Mouse (Mus musculus) forebrain, embryonic 13.5 days (tissue): ENCODE measurements around the gene Olfr39. TPM values are rescaled to one million over a fixed set of nuclear protein-coding genes. Genes with fewer than 3 reads are reported as not detected.
"Not testable (repeated sequence)": the region's sequence is repeated elsewhere in the genome, so short reads cannot be mapped to it uniquely, and the experiment has no call there.

Experiments
- ATAC-seq: fragments of 200-750 bp; cut with Nextera tagmentation; 2 replicates; pipeline ENCODE4 v1.8.0; 2017
- H3K27ac ChIP-seq: fragments of 300-500 bp; sonication (generic); 2 replicates; pipeline ENCODE4 v1.5.1; 2015; ENCODE audit warnings: inconsistent platforms, mild to moderate bottlenecking, moderate library complexity
- H3K27me3 ChIP-seq: fragments of 300-500 bp; sonication (generic); 2 replicates; pipeline ENCODE4 v1.6.1; 2015; ENCODE audit warnings: mild to moderate bottlenecking, inconsistent platforms
- H3K36me3 ChIP-seq: fragments of 300-500 bp; sonication (generic); 2 replicates; pipeline ENCODE4 v1.6.1; 2015; ENCODE audit warnings: mild to moderate bottlenecking, inconsistent platforms; ENCODE audit not compliant: poor library complexity, severe bottlenecking
- H3K4me1 ChIP-seq: fragments of 300-500 bp; sonication (generic); 2 replicates; pipeline ENCODE4 v1.6.1; 2015; ENCODE audit warnings: inconsistent platforms
- H3K4me2 ChIP-seq: fragments of 300-500 bp; sonication (generic); 2 replicates; pipeline ENCODE4 v1.6.1; 2015; ENCODE audit warnings: inconsistent platforms, mild to moderate bottlenecking, moderate library complexity
- H3K4me3 ChIP-seq: fragments of 300-500 bp; sonication (generic); 2 replicates; pipeline ENCODE4 v1.5.1; 2015; ENCODE audit warnings: mild to moderate bottlenecking, inconsistent platforms
- H3K9ac ChIP-seq: fragments of 300-500 bp; sonication (generic); 2 replicates; pipeline ENCODE4 v1.6.1; 2015; ENCODE audit warnings: mild to moderate bottlenecking, inconsistent platforms
- H3K9me3 ChIP-seq: fragments of 300-500 bp; sonication (generic); replicated peaks from 2 replicates; pipeline ENCODE4 v1.6.1; 2016; ENCODE audit warnings: inconsistent platforms
- WGBS: fragments of 180-500 bp; shearing (Covaris S2); methylation state at CpG from one replicate; pipeline ENCODE4 v1.1.7; 2015; 5-methylcytosine and 5-hydroxymethylcytosine counted together
- polyA plus RNA-seq: library from polyadenylated mRNA; unstranded; fragments of >200 nt; fragmentation: Nextera tagmentation; extraction: Ambion mirVana; gene quantifications from 2 replicates; pipeline ENCODE4 v1.2.1, GENCODE M21; 2015

The Olfr39 gene
- not detected in 2 replicates for polyA plus RNA-seq

DNA sequence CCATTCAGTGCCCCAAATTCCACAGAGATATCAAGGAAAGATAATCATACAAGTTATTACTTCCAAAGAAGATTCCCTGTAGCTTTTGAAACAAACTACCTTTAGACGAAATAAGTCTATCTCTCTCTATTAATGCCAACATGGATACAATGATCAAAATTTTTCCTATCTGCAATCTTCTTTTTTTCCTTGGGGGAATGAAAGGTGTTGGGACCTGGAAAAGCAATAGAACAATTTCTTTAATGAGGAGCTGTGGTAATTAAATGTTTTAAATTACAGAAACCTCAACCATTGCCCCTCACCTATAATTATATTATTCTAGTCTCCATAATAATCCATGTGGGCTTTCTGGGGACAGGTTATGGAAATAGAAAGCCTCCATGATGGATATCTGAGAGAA is at the start of gene Olfr39:
Gene Olfr39 (plus strand): TSS at position 301 of the 400 bp plus-strand sequence.
- Histone ChIP-seq H3K9me3 (0 out of 2 replicates have a peak, but pooled peaks cover 5% of the 10 kb centered on the region), H3K4me1 (no peaks in the 10 kb centered on the region), H3K27ac (no peak within 1 kb of the TSS), H3K36me3 (no peaks in the 10 kb centered on the region), H3K27me3 (no peaks in the 10 kb centered on the region), H3K9ac (no peak within 1 kb of the TSS), H3K4me2 (no peak within 1 kb of the TSS), H3K4me3 (no peak within 1 kb of the TSS)
- ATAC-seq, result no peak
- WGBS, result 85% methylated on average over 1 of the region's 1 CpGs

DNA sequence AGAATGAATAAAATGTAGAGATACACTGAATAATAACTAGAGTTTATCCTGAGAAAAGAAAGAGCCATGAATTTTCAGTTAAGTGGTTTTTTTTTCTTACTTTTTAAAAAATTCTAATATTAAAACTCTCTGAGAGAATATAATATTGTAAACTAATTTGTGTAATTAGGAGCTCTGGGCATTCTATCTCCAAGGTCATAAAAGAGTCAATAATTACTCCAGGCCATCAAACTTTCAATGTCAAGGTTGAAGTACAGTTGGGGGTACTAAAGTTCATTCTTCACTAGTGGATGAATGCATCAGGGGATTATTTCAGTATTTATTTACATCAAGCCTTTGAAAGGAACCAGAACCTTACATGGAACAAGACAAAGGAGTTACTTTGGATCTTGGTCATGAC is 45.3 kb upstream of the Olfr39 start, which contains the start of gene Olfr872:
Gene Olfr872 (plus strand): TSS at position 301 of the 400 bp plus-strand sequence.
- no peaks in the 10 kb centered on the region for H3K9me3 ChIP-seq
- H3K27me3 ChIP-seq, result no peaks in the 10 kb centered on the region
- no peak within 1 kb of the TSS for H3K9ac ChIP-seq
- no peak within 1 kb of the TSS for H3K27ac ChIP-seq
- H3K4me1 ChIP-seq, result no peaks in the 10 kb centered on the region
- no peaks in the 10 kb centered on the region for H3K36me3 ChIP-seq
- no peak within 1 kb of the TSS for H3K4me2 ChIP-seq
- H3K4me3 ChIP-seq, result no peak within 1 kb of the TSS
- ATAC-seq, result no peak

DNA sequence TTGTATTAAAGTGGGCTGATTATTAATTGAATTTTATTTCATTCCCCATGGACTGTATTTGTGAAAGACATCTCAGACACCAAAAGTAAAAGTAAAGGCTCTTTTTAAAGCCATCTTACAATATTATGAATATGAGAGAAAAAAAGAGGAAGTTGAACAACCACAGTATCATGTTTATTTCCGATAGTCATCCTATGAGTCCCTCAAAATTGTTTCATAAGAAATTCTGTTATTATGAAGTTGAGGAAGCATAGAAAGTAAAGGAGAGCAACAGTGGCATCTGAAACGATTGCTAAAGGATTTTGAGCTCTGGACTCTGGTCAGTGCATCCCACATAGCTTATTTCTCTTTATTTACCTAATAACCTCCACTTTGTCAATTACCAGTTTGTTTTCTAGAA is 44.8 kb upstream of the Olfr39 start:
- Histone ChIP-seq H3K36me3 (no peaks in the 10 kb centered on the region), H3K9ac (no peak overlapping the region), H3K27ac (no peak overlapping the region), H3K4me1 (no peaks in the 10 kb centered on the region), H3K27me3 (no peaks in the 10 kb centered on the region), H3K4me3 (no peak overlapping the region), H3K4me2 (no peak overlapping the region), H3K9me3 (0 out of 2 replicates have a peak, but pooled peaks cover 1% of the 10 kb centered on the region)
- WGBS, result 76% methylated on average over 2 of the region's 2 CpGs
- no peak for ATAC-seq

GRCm38 (mm10) chr9:20295562-20295961 is 13.4 kb downstream of the Olfr39 start:
- not testable (repeated sequence) for H3K27ac ChIP-seq, H3K27me3 ChIP-seq, ATAC-seq, H3K9me3 ChIP-seq, H3K4me1 ChIP-seq, H3K4me3 ChIP-seq, H3K36me3 ChIP-seq, H3K4me2 ChIP-seq, H3K9ac ChIP-seq
- WGBS, result 78% methylated on average over 5 of the region's 5 CpGs

DNA sequence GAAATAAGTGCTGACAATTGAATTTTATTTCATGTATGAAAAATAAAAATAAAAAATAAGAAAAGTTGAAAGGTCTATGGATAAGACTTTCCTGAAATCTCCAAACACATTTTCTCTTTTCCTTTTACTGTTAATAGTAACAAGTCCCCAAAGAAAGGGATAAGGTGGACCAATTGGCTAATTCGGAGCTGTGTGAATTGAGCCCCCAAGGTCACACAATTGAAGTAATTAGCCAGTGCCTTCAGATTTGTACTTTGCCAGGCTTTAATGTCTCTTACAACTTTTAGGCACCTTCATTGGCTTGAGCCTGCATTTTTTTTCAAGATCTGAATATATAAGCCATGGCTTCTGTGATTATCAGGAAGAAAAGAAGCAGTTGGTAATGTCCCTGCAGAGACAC is 16.1 kb downstream of the Olfr39 start, which contains the start of gene Olfr873:
Gene Olfr873 (plus strand): TSS at position 301 of the 400 bp plus-strand sequence.
- H3K9ac ChIP-seq, result no peak within 1 kb of the TSS
- H3K4me3 ChIP-seq, result no peak within 1 kb of the TSS
- no peaks in the 10 kb centered on the region for H3K4me1 ChIP-seq
- ATAC-seq, result no peak
- 84% methylated on average over 1 of the region's 1 CpGs for WGBS
- no peaks in the 10 kb centered on the region for H3K9me3 ChIP-seq
- H3K27me3 ChIP-seq, result no peaks in the 10 kb centered on the region
- H3K36me3 ChIP-seq, result no peaks in the 10 kb centered on the region
- no peak within 1 kb of the TSS for H3K27ac ChIP-seq
- H3K4me2 ChIP-seq, result no peak within 1 kb of the TSS

- Histone ChIP-seq H3K36me3 (no peaks in the 10 kb centered on the region), H3K4me2 (no peak within 1 kb of the TSS), H3K9ac (no peak within 1 kb of the TSS), H3K27ac (no peak within 1 kb of the TSS), H3K27me3 (no peaks in the 10 kb centered on the region), H3K4me3 (no peak within 1 kb of the TSS), H3K9me3 (no peaks in the 10 kb centered on the region), H3K4me1 (no peaks in the 10 kb centered on the region)
- ATAC-seq, result no peak
These were observed 53.8 kb downstream of the Olfr39 start, which contains the start of gene Olfr18 for GRCm38 (mm10) chr9:20335994-20336393. Olfr18 (minus strand) TSS chr9:20336094.

Other genes starting within 250 kb of the Olfr39 start
- not detected in 2 replicates for gene Olfr867, start 224.8 kb upstream of the Olfr39 start, polyA plus RNA-seq
- gene Olfr868, start 183.7 kb upstream of the Olfr39 start, polyA plus RNA-seq, result not detected in 2 replicates
- not detected in 2 replicates for gene Olfr869, start 153.3 kb upstream of the Olfr39 start, polyA plus RNA-seq
- gene Olfr870, start 108.3 kb upstream of the Olfr39 start, polyA plus RNA-seq, result not detected in 2 replicates
- not detected in 2 replicates for gene Olfr871, start 70.1 kb upstream of the Olfr39 start, polyA plus RNA-seq
- gene Olfr872, start 45.2 kb upstream of the Olfr39 start, polyA plus RNA-seq, result not detected in 2 replicates
- not detected in 2 replicates for gene Olfr873, start 16.2 kb downstream of the Olfr39 start, polyA plus RNA-seq
- gene Olfr18, start 53.7 kb downstream of the Olfr39 start, polyA plus RNA-seq, result 0.15 TPM in 1 of 2 replicates, not detected in the other
- 48.8 and 49.0 TPM in 2 replicates for gene Zfp560, start 102.8 kb downstream of the Olfr39 start, polyA plus RNA-seq
- gene Zfp26, start 177.8 kb downstream of the Olfr39 start, polyA plus RNA-seq, result 22.3 and 23.8 TPM in 2 replicates
- gene Zfp426, start 210.4 kb downstream of the Olfr39 start, polyA plus RNA-seq, result 30.1 and 35.2 TPM in 2 replicates
- gene Zfp266, start 239.1 kb downstream of the Olfr39 start, polyA plus RNA-seq, result 158 TPM in 2 replicates